Mouse (Mus musculus) c-Kit-positive CD71-negative TER-119-negative erythroid progenitor cells, embryonic 14.5 days (primary cell): ENCODE data around the gene Olfr459.
A peak's percentile ranks its signal among the peaks of the same experiment; 100 is the strongest.

ENCODE experiments used
- DNase-seq: peaks from one replicate; pipeline ENCODE4 v3.0.0-alpha.2; 2013; ENCODE audit warnings: low read depth

Gene Olfr459

DNA sequence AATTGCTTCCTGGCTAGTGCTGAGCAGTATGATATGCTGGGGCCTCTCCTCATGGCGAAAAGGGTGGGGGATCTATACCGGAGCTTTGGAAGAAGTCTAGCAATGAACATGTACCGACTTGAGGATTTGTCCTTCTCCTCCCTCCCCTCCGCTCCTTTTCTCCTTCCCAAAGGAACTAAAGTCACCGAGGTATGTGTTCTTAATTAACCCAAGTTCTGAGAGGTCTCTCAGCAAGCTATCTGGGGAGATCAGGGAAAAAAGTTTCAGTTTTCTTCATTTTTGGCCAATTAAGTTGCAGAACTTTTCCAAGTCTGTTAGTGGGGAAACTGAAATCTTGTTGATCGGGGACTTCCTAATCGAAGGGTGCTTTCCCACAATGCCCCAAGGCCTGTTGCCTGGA lies at the start of gene Olfr459:
Gene Olfr459 (minus strand): TSS at position 101 of the 400 bp plus-strand sequence.
- no peak for DNase-seq

DNA sequence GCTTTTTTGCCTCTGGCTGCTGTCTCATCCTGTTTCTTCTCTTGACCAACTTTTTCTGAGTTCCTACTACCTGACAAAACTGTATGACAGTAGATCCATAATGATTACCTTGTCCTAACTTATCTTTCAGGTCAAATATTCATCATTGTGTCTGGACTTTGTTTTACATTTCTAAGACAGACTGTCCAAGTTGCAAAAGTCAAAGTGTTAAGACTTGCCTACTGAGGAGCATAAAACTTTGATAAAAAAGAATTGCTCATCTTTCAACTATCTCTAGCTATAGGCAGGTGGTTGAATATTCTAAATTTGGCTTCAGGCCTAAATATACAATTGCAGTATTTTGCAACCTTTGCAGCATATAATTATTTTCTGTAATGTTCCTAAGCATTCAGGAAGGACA lies 49.1 kb upstream of the Olfr459 start:
- no peak for DNase-seq

DNA sequence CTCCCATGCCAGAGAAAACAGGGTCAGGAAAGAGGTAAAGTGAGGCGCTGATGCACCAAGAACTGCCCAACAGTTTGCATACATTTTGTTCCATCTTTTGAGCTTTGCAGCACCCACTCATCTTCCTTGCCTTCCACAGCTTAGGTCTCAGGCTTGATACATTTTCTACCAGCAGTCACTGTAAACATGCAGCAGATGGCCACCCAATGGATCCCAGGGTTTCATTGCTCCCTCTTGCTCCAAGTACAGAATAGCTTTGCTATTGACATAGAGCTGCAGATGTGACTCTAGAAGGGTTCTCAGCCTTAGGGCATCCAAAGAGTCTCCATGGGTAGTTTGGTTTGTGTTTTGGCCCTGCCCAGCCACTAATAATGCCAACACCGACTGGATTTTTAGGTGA lies 11.7 kb upstream of the Olfr459 start:
- DNase-seq, result no peak

DNA sequence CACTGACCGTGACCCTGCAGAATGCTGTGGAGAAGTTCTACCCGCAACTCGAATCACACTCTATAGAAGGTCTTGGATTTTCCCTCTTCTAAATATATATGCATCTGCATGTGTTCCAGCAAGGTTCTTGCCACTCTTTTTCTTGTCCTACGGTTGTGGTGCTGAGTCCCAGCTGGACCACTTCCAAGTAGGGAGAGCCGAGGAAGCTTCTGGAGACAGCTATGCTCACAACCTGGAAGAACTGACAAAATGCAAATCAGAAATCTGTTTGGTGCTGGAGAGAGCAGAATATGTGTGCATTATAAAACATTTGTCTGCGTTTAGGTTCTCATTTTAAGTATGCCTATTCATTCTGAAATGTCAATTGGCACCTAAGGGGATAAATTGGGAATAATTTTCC lies 744 bp upstream of the Olfr459 start:
- no peak for DNase-seq

DNA sequence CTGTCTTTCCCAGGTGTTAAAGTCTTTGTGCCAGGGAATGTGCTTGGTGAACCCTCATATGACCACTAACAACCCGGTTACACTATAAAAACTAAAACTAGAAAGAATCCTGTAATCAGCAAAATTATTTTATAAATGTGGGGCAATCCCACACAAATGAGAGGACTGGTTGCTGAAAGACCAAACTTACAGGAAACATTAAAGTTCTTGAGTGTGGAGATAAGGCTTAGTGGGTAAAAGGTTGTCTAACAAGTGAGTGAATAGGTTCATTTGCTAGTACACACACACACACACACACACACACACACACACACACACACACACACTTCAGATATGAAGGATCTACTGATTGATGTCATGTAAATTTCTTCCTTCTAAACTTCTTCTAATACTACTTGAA lies 5.1 kb downstream of the Olfr459 start:
- no peak for DNase-seq

DNA sequence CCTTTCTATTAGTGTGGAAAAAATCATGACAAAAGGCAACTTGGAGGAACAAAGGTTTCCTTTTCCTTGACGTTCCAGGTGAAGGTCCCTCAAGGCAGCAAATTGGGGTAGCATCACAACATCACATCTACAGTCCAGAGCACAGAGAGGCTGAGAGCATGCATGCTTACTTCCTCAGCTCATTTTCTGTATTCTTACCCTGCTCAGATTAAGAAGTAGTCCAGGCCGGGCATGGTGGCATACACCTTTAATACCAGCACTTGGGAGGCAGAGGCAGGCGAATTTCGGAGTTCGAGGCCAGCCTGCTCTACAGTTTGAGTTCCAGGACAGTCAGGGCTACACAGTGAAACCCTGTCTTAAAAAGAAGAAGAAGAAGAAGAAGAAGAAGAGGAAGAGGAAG lies 10.7 kb downstream of the Olfr459 start:
- DNase-seq, result no peak

DNA sequence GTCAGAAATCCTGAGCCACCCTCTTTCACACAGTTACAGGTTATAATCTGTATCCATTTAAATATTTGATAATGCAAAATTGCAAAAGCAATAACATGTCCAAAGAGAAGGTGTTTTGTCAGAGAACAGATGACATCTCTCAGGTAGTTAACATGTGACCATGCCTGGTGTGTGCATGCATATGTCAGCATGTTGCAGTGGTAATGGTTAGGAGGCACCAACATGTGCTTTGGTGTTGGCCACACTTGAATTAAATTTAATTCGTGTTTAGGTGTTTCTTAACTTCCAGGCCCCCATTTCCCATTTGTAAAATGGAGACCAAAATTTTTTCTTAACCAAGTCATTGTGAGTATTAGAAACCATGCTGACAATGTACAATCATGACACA lies 12.6 kb downstream of the Olfr459 start:
- DNase-seq, result no peak

DNA sequence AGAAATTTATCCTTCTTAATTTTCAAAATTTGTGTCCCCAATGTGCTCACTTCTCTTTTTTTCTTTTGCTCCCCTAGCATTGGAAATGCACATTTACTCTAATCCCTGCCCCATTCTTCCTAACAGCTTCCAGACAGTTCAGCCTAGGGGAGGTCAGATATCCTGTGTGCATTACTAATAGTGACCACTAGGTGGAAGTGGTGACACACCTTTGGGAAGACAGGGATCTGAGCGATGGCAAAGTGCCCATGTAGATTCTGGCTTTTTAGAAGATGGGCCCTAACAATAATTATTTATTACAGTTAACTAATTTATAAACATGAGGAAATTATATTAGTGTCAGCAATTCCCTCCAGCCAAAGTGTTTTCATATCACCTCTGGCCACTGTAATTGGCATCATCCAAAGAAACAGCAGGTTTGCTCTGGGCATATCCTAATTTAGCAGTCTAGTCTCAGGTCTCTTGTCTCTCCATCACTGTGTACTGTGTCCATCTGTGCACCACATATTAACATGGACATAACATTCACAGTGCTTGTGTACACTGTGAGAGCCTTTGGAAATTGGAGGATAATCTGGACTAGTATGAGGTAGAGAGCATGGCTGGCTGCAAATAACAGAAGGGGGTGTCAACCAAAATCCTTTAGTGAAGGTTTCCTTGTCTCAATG lies 13.1 kb downstream of the Olfr459 start:
- peak; percentile 31 for DNase-seq

DNA sequence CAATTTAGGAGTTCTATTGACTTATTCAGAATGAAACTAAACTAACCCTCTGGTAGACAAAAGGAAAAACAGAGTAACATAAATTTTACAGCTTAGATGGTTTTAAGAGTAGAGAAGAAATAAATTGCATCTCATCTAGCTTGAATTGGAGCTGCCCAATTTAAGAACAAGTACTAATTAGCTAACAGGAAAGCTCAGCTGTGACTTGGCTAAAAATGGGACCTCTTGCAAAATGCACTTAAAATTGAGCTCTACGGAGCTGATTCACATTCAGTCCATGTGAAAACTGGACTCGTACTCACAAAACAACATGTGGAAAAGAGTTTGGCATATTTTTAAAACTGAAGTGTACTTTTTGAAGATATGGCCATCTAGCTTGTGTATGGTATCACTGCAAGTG lies 15.4 kb downstream of the Olfr459 start:
- DNase-seq, result no peak

DNA sequence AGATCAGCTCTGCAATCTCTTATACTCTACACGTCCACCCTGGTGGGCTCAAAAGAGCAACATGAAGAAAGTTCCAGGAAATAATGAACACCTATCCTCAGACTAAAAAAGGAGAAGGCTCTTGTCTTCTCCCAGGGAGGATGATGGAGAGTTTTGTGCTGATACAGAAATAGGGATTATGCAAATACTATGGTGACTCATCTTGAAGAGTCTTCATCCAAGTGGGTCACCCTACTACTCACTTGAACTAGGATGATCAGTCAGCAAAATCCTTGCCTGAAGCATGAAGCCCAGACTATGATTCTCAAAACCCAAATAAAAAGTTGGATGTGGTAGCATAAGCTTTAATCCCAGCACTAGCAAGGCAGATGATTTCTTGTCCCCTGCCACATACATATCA lies 16.6 kb downstream of the Olfr459 start:
- no peak for DNase-seq

DNA sequence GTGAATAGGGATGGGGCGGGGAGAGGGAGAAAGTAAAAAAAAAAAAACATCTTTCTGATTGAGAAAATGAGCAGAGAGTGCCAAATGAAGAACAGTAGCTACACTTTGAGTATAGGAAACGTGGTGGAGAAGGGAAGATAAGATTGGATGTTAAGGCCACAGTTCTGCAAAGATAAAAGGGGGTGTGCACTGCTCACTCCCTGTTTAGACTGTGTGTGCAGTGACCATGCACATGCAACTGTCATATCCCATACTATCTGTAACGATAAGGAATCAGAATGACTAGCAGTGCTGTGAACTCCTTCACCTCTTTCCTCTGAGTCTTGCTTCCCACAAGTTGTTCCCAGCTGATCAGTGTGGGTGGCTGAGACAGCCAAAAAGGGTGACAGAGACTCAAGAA lies 17.8 kb downstream of the Olfr459 start:
- DNase-seq, result no peak

DNA sequence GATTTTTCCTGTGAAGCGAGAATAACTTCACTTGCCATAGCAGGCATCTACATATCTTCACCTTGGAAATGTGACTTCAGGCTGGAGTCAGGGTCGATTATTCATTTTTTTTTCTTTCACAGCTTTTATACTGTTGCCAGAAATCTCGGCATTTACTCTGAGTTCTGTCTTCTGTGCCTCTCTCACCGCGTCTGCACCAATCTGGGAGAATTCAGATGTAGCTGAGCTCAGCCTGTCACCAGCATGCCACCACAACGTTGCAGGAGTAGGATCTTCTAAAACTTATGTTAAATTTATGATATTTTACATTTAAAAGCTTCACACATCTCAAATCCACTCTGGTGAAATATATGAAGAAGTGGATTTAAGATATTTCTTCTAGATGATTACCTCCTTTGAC lies 20.4 kb downstream of the Olfr459 start:
- DNase-seq, result no peak

DNA sequence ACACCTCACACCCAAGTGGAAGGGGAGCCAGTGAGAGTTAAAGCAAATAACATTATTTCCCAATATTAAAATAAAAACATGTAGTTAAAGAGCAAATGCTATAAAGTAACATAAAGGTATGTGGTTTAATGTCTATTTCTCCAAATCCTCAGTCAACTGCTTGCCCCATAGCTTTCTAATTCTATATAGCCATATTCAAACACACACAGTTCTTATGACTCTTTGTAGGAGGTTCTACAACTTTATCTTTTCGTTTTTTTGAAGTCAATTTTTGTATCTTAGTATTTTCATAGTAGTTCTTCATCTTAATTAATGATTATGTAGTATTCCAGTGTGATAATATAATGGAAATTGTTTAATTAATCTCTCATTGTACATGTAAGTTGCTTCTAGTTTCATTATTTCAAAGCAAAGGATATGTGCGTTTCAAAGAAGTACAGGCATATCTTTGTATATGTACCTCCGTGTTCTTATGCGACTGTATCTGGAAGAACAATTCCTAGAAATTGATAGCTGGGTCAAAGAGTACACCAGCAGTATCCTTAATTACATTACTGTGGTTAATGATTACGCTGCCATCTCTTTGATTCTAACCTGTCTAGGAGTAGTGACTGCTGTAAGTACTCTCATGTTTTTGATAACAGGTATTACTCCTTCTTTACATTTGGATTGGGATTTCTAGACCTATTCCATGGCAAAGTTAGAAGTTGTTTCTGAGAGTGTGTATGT lies 30.1 kb downstream of the Olfr459 start:
- DNase-seq, result no peak

DNA sequence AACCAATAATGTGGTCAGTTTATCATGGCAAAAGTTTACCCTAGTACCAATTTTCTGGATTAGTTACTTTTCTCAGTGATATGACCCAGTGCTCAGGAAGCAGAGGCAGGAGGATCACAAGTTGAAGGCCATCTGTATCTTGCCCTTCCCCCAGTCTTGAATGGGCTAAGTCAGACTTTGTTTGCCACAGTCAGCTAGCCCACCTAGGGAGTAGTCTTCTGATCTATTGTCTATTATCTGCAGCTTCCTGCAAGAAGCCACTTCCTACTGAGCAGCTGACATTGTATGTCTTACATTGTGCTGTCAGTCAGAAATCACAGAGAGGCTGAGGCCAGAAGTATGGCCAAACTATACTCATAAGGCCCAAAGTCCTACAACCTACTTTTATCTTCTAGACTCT lies 33.9 kb downstream of the Olfr459 start:
- no peak for DNase-seq

DNA sequence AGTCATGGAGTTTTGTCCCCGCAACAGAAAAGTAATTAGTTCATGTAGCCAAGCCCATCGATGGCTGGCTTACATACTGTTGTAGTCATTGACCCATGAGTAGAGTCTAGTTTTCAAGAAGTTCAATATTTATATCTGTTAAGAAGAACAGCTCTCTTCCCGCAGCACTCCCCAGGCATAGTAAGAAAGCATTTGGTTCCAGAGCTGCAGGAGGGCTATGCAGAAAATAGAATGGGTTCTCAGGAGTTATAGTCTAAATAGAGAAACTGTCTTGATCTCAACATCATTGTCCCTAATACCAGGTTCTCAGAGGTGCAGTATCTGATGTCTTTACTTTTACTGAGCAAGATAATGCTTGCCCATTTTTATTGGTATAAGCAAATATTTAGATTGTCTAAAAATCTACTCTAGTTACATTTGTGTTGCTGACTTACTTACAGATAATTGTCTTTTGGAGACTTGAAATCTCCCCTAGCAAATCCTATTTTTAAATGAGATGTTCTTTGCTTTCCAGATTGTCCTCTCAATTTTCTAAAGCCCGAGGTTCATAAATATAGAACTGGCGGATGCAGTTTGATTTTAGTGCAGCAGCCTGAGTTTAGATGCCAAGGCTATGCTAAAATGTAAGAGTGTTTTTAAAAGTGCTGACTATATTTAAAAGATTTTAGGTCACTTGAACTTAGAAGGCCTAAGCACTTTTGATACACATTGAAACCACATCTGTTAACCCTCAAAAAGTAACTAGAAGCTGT lies 40.1 kb downstream of the Olfr459 start:
- no peak for DNase-seq

DNA sequence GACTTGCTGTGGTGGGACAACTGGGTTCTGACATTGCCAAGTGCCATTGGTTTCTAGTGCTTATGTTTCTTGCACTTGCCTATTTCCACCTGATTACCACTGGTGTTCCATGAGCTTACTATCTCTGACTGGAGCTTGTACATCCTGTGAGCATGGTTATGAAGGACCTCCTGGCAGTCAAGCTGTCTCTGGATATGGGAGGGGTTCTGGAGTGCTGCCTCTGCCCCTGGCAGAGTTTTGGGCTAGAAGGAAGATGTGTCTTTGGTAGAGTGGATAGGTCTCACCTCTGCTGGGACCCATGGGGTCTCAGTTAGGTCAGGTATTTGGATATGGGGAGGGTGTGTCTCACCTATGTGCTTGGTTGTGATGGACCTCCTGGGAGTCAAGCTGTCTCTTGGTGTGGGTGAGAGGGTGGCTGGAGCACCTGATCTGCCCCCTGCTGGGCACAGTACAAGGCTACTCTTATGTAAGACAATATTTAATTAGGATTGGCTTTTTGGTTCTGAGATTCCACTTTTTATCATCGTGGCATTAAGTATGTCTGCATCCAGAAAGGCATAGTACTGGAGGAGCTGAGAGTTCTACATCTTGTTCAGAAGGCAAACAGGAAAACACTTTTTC lies 46.9 kb downstream of the Olfr459 start:
- DNase-seq, result no peak

DNA sequence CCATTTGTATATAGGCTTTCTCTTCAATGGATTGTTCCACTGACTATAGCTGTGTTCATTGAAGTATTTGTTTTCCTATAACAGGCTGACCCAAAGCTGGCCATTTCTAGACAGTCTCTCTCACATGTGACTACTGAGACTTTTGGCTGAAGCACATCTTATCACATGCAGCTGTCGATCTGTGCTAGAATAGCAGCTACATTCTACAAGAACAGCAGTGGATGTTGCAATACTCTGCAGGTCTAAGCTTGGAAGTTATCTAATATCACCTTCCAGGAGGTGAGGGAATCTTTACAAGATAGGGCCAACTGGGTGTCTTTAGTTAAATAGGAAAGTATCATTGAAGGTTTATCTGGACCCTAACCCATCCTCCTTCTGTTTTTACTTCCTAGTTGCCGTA lies 53.5 kb downstream of the Olfr459 start:
- no peak for DNase-seq
